Mouse (Mus musculus): ENCODE results near the gene Slc43a2. TPM values are rescaled to one million over a fixed set of nuclear protein-coding genes. Genes with fewer than 3 reads are reported as not detected.
"Not testable (repeated sequence)": the region's sequence is repeated elsewhere in the genome, so short reads cannot be mapped to it uniquely, and the experiment has no call there.

Slc43a2 gene
- total and polyA plus RNA-seq, 3 experiments = 4.2 to 11.5 (median 7.5) TPM

DNA sequence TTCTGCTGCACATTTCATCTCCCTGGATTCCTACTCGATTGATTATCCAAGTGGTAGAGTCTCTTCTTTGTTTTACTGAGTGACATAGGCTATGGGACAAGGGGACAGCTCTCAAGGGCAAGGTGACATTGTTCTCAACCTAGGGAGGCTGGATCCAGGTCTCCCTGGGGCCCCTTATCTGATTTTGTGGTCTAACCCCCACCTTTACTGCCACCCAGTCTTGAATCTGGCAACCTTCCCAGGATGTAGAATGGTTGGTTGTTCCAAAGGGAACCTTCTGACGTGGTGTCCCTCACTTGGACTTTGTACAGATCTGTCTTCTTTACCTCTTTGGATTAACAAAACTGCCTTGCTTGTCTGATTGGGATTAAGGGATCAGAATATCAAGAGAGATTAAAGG, 63.9 kb downstream of the Slc43a2 start:
- H3K4me3 ChIP-seq (ENCODE audit: low read depth, low read length) = no peak overlapping the region
- peaks cover 36% of the 10 kb centered on the region for H3K4me1 ChIP-seq (ENCODE audit: insufficient read depth, low read depth, low read length)
- ATAC-seq (ENCODE audit: extremely low read depth, insufficient number of reproducible peaks, low FRiP score, poor library complexity, severe bottlenecking) = no peak
- no peak for DNase-seq (ENCODE audit: low spot score)
- no peaks in the 10 kb centered on the region for H3K9me3 ChIP-seq (replicated peaks)
- no peak for TF ChIP-seq TAL1 (conservative IDR thresholded peaks at IDR 0.05; ENCODE audit: low read depth, low read length)
- peaks cover 92% of the 10 kb centered on the region for H3K36me3 ChIP-seq (replicated peaks)
- H3K27me3 ChIP-seq (ENCODE audit: insufficient read depth, low read length) = no peaks in the 10 kb centered on the region

DNA sequence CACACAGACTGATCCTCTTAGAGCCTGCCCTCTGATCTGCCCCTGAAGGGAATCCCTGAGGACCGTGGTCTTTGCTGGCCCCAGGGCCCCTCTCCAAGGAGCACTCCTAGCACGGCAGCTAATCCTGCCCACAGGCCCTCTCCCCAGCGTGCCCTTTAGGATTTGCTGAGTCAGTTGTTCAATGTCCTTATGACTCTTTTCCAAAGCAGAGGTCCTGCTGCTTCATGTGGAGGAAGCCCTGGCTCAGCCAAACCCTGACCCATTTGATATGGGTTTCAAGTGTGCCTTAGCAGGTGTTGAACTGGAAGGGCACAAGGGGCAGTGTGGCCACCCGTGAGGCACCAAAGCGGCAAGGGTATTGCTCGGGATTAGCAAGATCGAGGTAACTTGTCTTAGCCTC, 64.3 kb downstream of the Slc43a2 start:
- ATAC-seq (ENCODE audit: extremely low read depth, insufficient number of reproducible peaks, low FRiP score, poor library complexity, severe bottlenecking) (no peak), DNase-seq (ENCODE audit: low spot score) (no peak)
- H3K4me1 ChIP-seq (ENCODE audit: insufficient read depth, low read depth, low read length) = peaks cover 36% of the 10 kb centered on the region
- TF ChIP-seq CTCF (IDR thresholded peaks at IDR 0.05; ENCODE audit: low read depth, low read length) (no peak), TAL1 (conservative IDR thresholded peaks at IDR 0.05; ENCODE audit: low read depth, low read length) (no peak), GATA1 (IDR thresholded peaks at IDR 0.05; ENCODE audit: borderline replicate concordance, low read length) (no peak), POLR2AphosphoS5 (IDR thresholded peaks at IDR 0.05; ENCODE audit: insufficient replicate concordance, low read depth, low read length) (no peak), GATA2 (IDR thresholded peaks at IDR 0.05; ENCODE audit: borderline replicate concordance, low read depth, low read length) (no peak)
- peaks cover 93% of the 10 kb centered on the region for H3K36me3 ChIP-seq (replicated peaks)
- H3K9me3 ChIP-seq (replicated peaks) = no peaks in the 10 kb centered on the region
- no peak overlapping the region for H3K4me3 ChIP-seq (ENCODE audit: low read depth, low read length)
- no peaks in the 10 kb centered on the region for H3K27me3 ChIP-seq (ENCODE audit: insufficient read depth, low read length)

DNA sequence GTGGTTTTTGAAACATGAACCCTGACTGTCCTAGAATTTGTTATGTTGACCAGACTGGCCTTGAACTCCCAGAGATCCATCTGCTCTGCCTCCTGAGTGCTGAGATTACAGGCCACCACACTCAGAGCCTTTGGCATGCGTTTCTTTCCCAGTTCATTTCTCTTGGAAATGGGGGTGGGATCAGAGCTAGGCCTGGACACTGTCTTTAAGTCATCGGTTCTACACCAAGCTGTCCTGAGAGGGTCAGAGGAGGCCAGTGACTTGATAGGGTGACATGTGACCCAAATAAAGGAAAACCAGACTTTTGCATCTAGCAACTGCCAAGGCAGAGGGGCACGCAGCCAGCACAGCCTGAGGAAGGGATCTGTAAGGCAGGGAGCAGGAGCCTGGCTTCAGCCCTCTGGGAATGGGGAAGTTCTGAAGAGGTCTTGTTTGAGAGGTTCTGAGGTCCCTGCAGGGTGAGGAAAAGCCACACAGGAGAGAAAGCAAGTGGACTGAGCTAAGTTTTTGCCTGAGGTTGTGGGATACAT, 65.3 kb downstream of the Slc43a2 start:
- ATAC-seq (ENCODE audit: extremely low read depth, insufficient number of reproducible peaks, low FRiP score, poor library complexity, severe bottlenecking) = no peak
- H3K36me3 ChIP-seq (replicated peaks) = peaks cover 93% of the 10 kb centered on the region

DNA sequence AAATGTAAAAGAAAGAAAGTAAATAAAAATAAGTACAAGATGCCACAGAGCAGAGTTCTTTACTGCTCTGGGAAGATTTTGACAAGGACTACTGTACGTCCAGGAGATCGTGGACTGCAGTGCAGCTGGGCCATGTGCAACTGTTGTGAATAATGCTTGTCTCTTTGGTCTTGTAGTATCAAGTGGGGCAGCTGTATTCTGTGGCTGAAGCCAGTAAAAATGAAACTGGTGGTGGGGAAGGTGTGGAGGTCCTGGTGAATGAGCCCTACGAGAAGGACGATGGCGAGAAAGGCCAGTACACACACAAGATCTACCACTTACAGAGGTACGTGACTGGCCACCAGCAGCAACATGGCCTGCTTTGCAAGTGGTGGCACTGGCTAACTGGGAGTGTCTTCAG, 66.5 kb downstream of the Slc43a2 start:
- peaks cover 93% of the 10 kb centered on the region for H3K36me3 ChIP-seq (replicated peaks)
- ATAC-seq (ENCODE audit: extremely low read depth, insufficient number of reproducible peaks, low FRiP score, poor library complexity, severe bottlenecking) = no peak

More for the DNA sequence above, 65.3 kb downstream of the Slc43a2 start:
- H3K4me1 ChIP-seq (ENCODE audit: insufficient read depth, low read depth, low read length) = peaks cover 29% of the 10 kb centered on the region
- no peaks in the 10 kb centered on the region for H3K9me3 ChIP-seq (replicated peaks)
- no peak overlapping the region for H3K4me3 ChIP-seq (ENCODE audit: low read depth, low read length)
- TF ChIP-seq CTCF (IDR thresholded peaks at IDR 0.05; ENCODE audit: low read depth, low read length) = no peak
- TF ChIP-seq GATA1 (IDR thresholded peaks at IDR 0.05; ENCODE audit: borderline replicate concordance, low read length) = no peak
- TF ChIP-seq TAL1 (conservative IDR thresholded peaks at IDR 0.05; ENCODE audit: low read depth, low read length) = no peak
- no peak for TF ChIP-seq POLR2AphosphoS5 (IDR thresholded peaks at IDR 0.05; ENCODE audit: insufficient replicate concordance, low read depth, low read length)
- no peak for DNase-seq (ENCODE audit: low spot score)
- H3K27me3 ChIP-seq (ENCODE audit: insufficient read depth, low read length) = no peaks in the 10 kb centered on the region

DNA sequence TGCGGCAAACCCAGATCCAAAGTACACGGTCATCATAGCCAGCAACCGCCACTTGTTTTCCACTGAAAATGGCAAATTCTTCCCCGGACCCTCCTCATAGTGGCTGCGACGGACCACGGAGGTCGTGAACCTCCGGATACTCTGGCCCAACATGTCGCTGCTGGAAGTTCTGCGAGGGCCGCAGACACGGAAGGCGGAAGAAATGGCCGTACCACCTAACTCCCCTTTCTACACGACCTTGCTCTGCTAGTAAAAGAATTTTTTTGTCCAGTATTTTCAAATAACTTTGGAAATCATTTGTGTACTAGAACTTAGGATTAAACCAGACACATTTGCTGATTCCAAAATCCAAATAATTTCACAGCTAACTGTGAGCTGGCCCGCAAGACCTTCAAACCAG, 68.3 kb downstream of the Slc43a2 start:
- H3K4me1 ChIP-seq (ENCODE audit: insufficient read depth, low read depth, low read length) = peaks cover 12% of the 10 kb centered on the region

More for the DNA sequence above, 66.5 kb downstream of the Slc43a2 start:
- no peak for DNase-seq (ENCODE audit: low spot score)
- H3K27me3 ChIP-seq (ENCODE audit: insufficient read depth, low read length) = no peaks in the 10 kb centered on the region
- peaks cover 18% of the 10 kb centered on the region for H3K4me1 ChIP-seq (ENCODE audit: insufficient read depth, low read depth, low read length)
- no peaks in the 10 kb centered on the region for H3K9me3 ChIP-seq (replicated peaks)
- H3K4me3 ChIP-seq (ENCODE audit: low read depth, low read length) = no peak overlapping the region
- TF ChIP-seq TAL1 (conservative IDR thresholded peaks at IDR 0.05; ENCODE audit: low read depth, low read length) (no peak), CTCF (IDR thresholded peaks at IDR 0.05; ENCODE audit: low read depth, low read length) (no peak), POLR2AphosphoS5 (IDR thresholded peaks at IDR 0.05; ENCODE audit: insufficient replicate concordance, low read depth, low read length) (no peak), GATA2 (IDR thresholded peaks at IDR 0.05; ENCODE audit: borderline replicate concordance, low read depth, low read length) (no peak), GATA1 (IDR thresholded peaks at IDR 0.05; ENCODE audit: borderline replicate concordance, low read length) (no peak)

DNA sequence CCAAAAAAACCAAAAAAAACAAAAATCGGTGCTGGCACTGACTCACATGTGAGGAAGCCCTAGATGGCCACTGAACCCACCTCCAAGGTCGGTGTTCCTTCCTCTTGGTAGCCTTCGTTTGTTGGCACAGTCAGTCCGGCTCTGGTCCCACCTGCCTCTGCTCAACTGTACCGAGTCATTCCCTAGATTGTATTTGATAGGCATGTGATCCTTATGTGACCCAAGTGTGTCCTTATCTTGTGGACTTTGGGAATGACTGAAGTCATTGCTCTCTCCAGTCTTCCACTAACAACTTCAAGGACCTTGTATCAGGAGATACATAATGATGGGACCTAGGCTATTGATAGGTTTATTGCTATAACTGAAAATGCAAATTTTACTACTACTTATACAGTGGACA, 73.3 kb downstream of the Slc43a2 start:
- ATAC-seq (ENCODE audit: extremely low read depth, insufficient number of reproducible peaks, low FRiP score, poor library complexity, severe bottlenecking) = no peak

More for the DNA sequence above, 68.3 kb downstream of the Slc43a2 start:
- H3K36me3 ChIP-seq (replicated peaks) = peaks cover 91% of the 10 kb centered on the region
- ATAC-seq (ENCODE audit: extremely low read depth, insufficient number of reproducible peaks, low FRiP score, poor library complexity, severe bottlenecking) = peak; percentile 63; the same call in 1 of the 2 replicates
- H3K4me3 ChIP-seq (ENCODE audit: low read depth, low read length); H3K27me3 ChIP-seq (ENCODE audit: insufficient read depth, low read length); H3K9me3 ChIP-seq (replicated peaks); DNase-seq (ENCODE audit: low spot score): not testable (repeated sequence)

DNA sequence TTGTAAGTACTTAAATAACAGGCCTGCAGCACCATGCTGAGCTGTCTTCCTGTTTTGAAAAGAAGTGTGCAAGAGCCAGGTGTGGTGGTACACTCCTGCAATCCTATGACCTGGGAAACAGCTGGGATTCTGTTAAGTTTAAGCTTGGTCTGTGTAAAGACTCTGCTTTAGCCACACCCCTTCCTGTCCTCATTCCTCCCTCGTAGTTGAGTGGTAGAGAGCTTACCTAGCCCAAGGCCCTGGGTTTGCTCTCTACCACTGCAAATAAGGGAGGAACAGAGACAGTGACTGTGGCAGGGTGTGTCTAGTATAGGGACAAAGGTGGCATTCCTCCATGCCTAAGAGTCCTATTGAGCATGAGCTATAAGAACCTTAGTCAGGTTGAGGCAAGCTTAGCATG, 73.8 kb downstream of the Slc43a2 start:
- no peaks in the 10 kb centered on the region for H3K9me3 ChIP-seq (replicated peaks)
- TF ChIP-seq POLR2AphosphoS5 (IDR thresholded peaks at IDR 0.05; ENCODE audit: insufficient replicate concordance, low read depth, low read length) (no peak), CTCF (IDR thresholded peaks at IDR 0.05; ENCODE audit: low read depth, low read length) (no peak), TAL1 (conservative IDR thresholded peaks at IDR 0.05; ENCODE audit: low read depth, low read length) (no peak), GATA2 (IDR thresholded peaks at IDR 0.05; ENCODE audit: borderline replicate concordance, low read depth, low read length) (no peak), GATA1 (IDR thresholded peaks at IDR 0.05; ENCODE audit: borderline replicate concordance, low read length) (no peak)
- no peaks in the 10 kb centered on the region for H3K27me3 ChIP-seq (ENCODE audit: insufficient read depth, low read length)
- DNase-seq (ENCODE audit: low spot score) (no peak), ATAC-seq (ENCODE audit: extremely low read depth, insufficient number of reproducible peaks, low FRiP score, poor library complexity, severe bottlenecking) (no peak)
- no peak overlapping the region for H3K4me3 ChIP-seq (ENCODE audit: low read depth, low read length)
- peaks cover 94% of the 10 kb centered on the region for H3K36me3 ChIP-seq (replicated peaks)
- no peaks in the 10 kb centered on the region for H3K4me1 ChIP-seq (ENCODE audit: insufficient read depth, low read depth, low read length)

More for the DNA sequence above, 73.3 kb downstream of the Slc43a2 start:
- Histone ChIP-seq H3K9me3 (replicated peaks) (no peaks in the 10 kb centered on the region), H3K4me3 (ENCODE audit: low read depth, low read length) (no peak overlapping the region), H3K27me3 (ENCODE audit: insufficient read depth, low read length) (no peaks in the 10 kb centered on the region), H3K4me1 (ENCODE audit: insufficient read depth, low read depth, low read length) (no peaks in the 10 kb centered on the region), H3K36me3 (replicated peaks) (peaks cover 94% of the 10 kb centered on the region)
- TF ChIP-seq GATA1 (IDR thresholded peaks at IDR 0.05; ENCODE audit: borderline replicate concordance, low read length) = no peak
- no peak for TF ChIP-seq POLR2AphosphoS5 (IDR thresholded peaks at IDR 0.05; ENCODE audit: insufficient replicate concordance, low read depth, low read length)
- TF ChIP-seq CTCF (IDR thresholded peaks at IDR 0.05; ENCODE audit: low read depth, low read length) = no peak
- TF ChIP-seq TAL1 (conservative IDR thresholded peaks at IDR 0.05; ENCODE audit: low read depth, low read length) = no peak
- TF ChIP-seq GATA2 (IDR thresholded peaks at IDR 0.05; ENCODE audit: borderline replicate concordance, low read depth, low read length) = no peak
- DNase-seq (ENCODE audit: low spot score) = no peak

All from G1E (cell line).